Mouse (Mus musculus) heart, adult 9 months (tissue): ENCODE results near the gene Zyg11a.
"Not testable (repeated sequence)": the region's sequence is repeated elsewhere in the genome, so short reads cannot be mapped to it uniquely, and the experiment has no call there.

ENCODE experiments used
- DNase-seq, 2 experiments: peaks; one replicate each; pipeline ENCODE4 v3.0.0; 2022; ENCODE audit warnings: low spot score in 2 of 2

Gene Zyg11a

DNA sequence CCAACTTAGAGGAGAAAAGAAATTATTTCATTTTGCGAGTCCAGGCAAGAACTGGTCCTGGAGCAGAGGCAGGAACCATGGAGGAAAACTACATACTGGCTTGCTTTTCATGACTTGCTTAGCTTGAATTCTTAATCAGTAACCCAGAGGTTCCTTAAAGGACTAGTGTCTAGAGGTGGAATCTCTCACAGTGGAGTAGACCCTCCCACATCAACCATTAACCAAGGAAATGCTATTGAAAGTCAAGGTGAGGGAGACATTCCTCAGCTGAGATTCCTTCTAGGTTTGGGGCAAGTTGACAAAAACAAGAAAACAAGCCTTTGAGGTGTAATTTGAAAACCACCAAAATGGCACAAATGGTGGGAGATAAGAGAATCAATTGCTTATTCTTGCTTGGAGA lies 73.0 kb downstream of the Zyg11a start, which contains the start of gene Scp2:
Gene Scp2, minus strand, starts transcription at position 119 of the 400 bp plus-strand sequence.
- no peak for DNase-seq

DNA sequence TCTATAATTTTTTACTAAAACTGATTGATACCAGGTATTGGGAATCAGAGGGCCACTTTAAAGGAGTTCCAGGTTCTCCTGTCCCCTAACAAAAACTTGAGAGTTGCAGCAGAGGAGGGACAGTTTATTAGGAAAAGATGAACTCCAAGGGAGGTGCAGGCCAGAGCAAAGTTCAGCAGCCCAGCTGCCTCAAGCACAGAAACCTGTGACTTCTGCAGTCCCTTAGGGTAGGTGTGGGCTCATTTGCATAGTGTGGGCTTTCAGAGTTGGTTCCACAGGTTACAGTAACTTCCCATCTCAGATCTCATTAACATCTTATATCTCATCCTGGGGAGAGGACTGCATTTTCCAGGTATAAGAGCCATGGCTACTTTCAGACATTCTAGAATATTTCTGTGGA lies 74.1 kb downstream of the Zyg11a start:
- no peak for DNase-seq

DNA sequence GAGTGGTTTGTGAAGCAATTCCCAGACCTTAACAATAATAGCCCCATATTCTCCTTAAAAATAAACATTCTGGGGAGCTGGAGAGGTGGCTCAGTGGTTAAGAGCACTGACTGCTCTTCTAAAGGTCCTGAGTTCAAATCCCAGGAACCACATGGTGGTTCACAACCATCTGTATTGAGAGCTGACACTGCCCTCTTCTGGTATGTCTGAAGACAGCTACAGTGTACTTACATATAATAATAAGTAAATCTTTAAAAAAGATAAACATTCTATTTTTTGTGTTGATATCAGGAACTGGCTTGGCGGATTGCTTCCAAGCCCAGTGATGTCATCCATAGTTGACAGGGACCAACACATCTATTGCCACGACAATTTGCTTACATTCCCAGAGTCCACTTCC lies 74.7 kb downstream of the Zyg11a start:
- not testable (repeated sequence) for DNase-seq

DNA sequence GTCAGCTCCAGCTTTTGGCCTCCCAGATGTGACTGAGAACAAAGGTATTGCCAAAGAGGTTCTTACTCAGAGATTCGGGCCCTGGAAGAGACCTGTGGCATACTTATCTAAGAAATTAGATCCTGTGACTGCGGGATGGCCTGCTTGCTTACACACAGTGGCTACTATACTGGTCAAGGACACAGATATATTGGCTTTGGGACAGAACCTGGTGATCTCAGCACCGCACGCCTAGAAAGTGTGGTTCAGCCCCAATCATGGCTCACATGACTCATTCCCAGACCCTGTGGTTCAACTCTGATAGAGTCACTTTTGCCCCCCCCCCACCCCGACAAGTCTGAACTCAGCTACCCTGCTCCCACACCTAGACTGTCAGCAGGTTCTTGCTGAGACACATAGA lies 80.9 kb downstream of the Zyg11a start:
- no peak for DNase-seq
